Mouse (Mus musculus) testis, postnatal 10 days (tissue): ENCODE data around the gene Gm21149.
"Not testable (repeated sequence)": the region's sequence is repeated elsewhere in the genome, so short reads cannot be mapped to it uniquely, and the experiment has no call there.

ENCODE experiments used
- DNase-seq: peaks from one replicate; pipeline ENCODE4 v3.0.0; 2021; ENCODE audit warnings: low spot score

Gene Gm21149

GRCm38 (mm10) chr5:15476423-15476822 is at the start of gene Gm21149:
TSS of gene Gm21149 (minus strand) at chr5:15476523.
- not testable (repeated sequence) for DNase-seq

- not testable (repeated sequence) for DNase-seq
Measured at GRCm38 (mm10) chr5:15522470-15522869, 46.1 kb upstream of the Gm21149 start.

DNA sequence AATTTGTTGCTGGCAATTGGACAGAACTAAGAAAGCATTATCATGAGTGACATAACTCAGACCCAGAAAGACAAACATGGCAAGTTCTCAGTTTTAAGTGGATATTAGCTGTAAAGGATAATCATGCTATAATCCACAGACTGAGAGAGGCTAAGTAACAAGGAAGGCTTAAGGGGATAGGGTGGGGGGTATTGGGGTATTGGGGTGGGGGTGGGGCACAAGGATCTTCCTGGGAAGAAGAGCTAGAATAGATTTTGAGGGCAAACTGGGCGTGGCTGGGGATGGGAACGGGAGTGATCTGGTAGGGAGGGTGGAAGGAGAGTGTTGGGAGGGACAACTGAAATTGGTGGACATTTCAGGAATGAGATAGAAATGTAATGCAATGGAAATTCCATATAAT is 45.7 kb upstream of the Gm21149 start:
- not testable (repeated sequence) for DNase-seq

GRCm38 (mm10) chr5:15520418-15520817 is 44.1 kb upstream of the Gm21149 start:
- not testable (repeated sequence) for DNase-seq

- DNase-seq: not testable (repeated sequence)
Measured at GRCm38 (mm10) chr5:15517150-15517549, 40.8 kb upstream of the Gm21149 start.

GRCm38 (mm10) chr5:15512236-15512635 is 35.9 kb upstream of the Gm21149 start:
- not testable (repeated sequence) for DNase-seq

DNA sequence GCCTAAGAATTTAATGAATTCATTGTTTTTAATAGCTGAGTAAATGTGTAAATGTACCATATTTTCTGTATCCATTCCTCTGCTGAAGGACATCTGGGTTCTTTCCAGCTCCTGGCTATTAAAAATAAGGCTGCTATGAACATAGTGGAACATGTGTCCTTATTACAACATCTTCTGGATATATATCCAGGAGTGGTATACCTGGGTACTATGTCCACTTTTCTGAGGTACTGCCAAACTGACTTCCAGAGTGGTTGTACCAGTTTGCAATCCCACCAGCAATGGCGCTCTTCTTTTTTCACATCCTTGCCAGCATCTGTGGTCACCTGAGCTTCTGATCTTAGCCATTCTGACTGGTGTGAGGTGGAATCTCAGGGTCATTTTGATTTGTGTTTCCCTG is 33.6 kb upstream of the Gm21149 start:
- DNase-seq: not testable (repeated sequence)

DNA sequence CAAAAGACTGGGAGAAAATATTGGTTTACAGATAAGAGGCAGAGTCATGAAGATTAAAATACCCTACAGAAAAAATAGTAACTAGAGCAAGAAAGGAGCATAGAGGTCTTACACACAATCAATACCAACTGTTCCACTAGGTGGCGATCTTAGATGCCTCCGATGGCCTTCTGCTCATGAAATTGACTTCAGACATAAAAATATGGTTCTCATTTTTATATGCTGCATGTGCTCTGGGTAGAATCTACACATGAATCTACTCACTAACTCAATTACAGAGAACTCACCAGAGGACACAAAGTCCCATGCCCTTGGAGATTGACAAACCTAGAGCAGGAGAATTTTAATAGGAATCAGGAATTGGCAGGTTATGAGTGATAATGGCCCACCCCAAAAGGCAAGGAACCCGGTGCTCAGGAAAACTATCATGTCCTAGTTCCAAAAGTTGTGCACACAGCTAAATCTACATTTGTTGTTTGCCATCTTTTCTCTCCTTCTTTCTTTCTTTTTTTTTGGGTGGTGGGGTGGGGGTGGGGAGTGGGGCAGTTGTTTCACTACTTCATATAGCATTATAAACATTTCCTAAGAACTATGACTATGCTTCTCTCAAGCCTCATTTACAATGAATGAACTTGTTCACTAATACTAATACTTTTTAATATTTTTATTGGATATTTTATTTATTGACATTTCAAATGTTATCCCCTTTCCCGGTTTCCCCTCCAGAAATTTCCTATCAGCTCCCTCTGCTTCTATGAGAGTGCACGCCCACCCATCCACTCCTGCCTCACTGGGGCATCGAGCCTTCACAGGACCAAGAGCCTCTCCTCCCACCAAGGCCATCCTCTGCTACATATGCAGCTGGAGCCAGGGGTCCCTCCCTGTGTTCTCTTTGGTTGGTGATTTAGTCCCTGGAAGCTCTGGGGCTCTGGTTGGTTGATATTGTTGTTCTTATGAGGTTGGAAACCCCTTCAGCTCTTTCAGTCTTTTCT is 32.4 kb upstream of the Gm21149 start:
- DNase-seq: peak; percentile 41

DNA sequence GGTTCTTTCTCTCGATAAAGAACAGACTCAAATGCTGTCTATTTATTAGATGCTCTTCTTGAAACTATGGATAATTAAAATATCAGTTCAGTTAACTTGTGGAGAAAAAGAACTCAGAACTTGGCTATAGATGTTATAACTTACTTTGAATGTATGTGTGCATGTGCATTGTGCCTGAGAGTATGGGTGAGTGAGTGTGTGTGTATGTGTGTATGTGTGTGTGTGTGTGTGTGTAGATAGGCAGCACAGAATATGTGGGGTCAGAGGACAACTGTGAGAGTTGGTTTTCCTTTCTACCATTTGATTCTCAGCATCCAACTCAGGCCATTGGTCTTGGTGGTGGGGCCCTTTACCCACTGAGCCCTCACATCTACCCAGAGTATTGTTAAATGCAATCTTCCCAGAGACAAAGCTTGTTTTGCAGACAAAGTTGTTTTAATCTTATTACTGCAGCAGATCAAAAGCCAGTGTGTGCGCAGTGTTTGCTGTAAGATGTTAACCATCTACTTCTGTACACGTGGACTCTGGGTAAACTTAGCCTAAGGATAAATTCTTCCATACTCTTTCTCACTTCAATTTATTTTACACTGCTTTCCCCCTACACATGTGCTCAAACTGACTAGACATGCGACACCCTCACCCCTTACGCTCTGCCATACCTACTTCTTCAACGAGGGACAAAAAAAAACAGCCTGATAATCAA is 31.6 kb upstream of the Gm21149 start:
- not testable (repeated sequence) for DNase-seq

DNA sequence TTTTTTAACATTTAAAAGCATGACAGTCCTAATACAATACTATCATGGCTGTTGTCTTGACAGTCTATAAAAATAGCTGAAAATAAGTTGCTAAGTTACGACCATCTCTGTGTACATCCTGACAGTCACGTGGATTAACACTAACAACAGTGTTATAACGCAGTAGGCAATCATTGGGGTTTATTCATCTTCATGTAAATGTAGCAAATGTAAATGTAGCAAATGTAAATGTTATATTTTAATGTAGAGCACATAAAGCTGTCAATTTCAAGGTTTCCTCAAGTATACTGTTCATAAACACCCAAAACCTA is 30.9 kb upstream of the Gm21149 start:
- no peak for DNase-seq

DNA sequence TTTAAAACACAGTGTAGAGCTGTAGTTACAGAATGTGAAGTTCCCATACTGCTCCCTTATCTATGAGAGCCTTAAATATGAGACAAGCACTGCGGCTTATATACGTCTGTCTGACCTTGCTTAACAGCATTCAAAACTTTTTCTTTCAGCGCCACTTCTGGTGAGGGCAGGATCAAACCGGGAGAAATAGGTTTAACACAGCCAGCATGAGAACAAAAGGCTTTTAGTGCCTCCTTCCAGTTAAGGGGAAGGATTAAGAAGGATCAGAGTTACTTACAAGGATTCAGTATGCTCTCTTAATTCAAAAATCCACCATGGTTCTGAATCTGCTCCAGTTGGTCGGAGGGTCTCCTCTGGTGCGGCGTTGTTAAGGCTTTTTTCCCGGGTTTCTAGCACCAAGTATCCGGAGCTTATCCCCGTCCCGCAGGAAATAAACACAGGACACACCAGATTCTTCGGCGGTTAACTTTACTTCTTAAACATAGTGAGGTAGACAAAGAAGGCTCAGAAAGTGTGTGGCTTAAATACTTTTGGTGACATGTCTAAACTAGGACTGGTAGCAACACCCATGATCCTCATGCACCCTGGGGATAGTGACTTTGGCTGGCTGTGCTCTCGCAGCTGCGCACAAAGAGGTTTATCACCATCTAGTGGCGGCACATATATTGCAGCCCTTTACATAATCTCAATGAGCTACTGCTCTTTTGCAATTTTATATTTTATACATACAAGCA is 30.4 kb upstream of the Gm21149 start:
- peak; percentile 55 for DNase-seq

- peak; percentile 64 for DNase-seq
Measured at GRCm38 (mm10) chr5:15498774-15499400, 22.6 kb upstream of the Gm21149 start.

DNA sequence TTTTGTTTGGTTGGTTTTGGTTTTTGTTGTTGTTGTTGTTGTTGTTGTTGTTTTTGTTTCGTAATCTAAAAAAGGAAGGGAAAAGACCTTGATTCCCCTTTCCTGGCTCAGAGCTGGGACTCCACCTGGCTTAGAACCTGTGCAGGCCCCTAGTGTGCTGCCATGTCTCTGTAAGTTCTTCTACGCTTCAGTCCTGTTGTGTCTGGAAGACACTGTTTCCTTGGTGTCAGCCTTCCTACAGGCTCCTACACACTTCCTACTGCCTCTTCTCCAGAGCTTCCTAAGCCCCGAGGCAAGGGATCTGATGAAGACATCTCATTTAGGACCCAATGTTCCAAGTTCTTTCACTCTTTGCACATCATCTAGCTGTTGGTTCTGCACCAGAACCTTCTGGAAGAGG is 22.0 kb upstream of the Gm21149 start:
- DNase-seq: not testable (repeated sequence)

DNA sequence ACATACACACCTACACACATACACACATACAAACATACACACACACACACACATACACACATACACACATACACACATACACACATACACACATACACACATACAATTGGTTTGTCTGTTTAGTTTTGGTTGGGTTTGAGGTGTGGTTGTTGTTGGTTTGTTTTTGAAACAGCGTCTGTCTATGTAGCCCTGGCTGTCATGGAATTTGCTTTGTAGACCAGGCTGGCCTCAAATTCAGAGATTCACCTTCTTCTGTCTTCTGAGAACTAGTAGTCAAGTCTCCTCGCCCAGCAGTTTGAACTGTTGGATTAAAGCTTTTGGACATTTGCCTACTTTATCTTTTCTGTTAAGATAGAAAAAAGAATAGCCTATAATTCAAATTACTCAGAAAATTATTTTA is 14.6 kb upstream of the Gm21149 start:
- not testable (repeated sequence) for DNase-seq

GRCm38 (mm10) chr5:15488743-15489142 is 12.4 kb upstream of the Gm21149 start:
- no peak for DNase-seq

GRCm38 (mm10) chr5:15484616-15485015 is 8.3 kb upstream of the Gm21149 start:
- not testable (repeated sequence) for DNase-seq

DNA sequence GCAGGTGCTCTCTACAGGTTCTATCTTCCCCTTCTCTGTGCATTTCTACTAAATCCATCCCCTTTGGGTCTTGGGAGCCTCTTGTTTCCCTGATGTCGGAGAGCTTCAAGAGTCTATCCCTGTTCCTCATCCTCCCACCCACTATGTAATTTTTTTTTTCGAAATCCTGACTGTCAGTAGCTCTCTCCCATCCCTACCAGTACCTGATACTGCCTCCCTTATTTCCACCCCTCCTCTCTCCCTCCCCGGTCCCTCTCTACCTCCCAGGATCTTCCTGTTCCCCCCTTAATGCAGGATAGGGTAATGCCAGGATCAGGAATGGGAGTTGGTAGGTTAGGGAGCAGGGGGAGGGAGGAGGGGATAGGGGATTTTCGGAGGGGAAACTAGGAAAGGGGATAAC is 7.3 kb upstream of the Gm21149 start:
- DNase-seq: not testable (repeated sequence)

- DNase-seq: peak; percentile 51
Measured at GRCm38 (mm10) chr5:15482815-15483214, 6.5 kb upstream of the Gm21149 start.

DNA sequence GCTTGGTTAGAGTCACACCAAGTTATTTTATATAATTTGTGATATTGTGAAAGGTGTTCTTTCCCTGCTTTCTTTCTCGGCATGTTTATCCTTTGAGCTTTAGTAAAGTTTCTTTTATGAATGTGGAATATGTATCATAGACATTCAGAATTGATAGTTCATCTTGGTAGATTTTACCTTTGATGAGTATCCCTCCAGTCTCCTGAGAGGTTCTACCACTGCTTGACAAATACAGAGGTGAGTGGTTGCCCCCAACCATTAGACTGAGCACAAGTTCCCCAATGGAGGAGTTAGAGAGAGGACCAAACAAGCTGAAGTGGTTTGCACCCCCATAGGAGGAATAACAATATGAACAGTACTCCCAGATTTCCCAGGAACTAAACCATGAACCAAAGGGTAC is 6.2 kb downstream of the Gm21149 start:
- not testable (repeated sequence) for DNase-seq

DNA sequence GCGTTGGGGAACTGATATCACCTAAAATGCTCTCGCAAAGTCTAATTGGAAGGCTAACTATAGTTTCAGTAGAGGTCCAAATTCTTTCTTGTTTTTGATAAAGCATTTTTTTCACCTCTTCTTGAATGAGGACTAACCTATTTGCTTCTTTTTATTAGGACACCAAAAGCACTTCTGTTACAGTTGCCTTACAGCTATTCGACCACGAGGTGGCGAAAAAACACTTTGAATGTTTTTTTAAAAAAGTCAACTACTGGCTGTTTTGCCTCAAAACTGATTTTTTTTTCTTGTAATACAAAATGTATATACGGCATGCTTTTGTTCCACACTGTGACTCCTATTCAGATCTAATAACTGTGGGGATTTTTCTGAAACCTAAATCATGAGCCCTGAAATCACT is 8.6 kb downstream of the Gm21149 start:
- DNase-seq: peak; percentile 39

DNA sequence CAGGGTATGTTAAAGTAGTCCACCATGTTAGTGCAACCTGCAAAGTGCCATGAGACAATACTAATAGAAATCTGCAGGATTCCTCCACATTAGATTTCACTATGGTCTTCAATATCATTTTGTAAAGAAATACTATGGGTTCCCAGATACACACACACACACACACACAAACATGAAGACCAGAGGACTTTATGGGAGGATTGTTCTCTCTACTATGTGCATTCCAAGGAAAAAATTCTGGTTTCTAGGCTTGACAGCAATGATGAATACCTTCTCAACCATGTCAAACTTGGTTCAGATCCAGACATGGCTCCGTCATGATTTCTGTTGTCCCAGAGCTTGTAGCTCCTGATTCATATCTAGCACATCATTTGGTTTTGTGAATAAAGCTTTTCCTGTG is 10.1 kb downstream of the Gm21149 start:
- DNase-seq: not testable (repeated sequence)

GRCm38 (mm10) chr5:15463561-15463960 is 12.8 kb downstream of the Gm21149 start:
- not testable (repeated sequence) for DNase-seq
